Mouse (Mus musculus): ENCODE measurements around the gene Stom. TPM values are rescaled to one million over a fixed set of nuclear protein-coding genes. Genes with fewer than 3 reads are reported as not detected.
A peak's percentile ranks its signal among the peaks of the same experiment; 100 is the strongest.

Stom gene
- polyA plus RNA-seq, 2 experiments: 77.0 to 149 TPM

DNA sequence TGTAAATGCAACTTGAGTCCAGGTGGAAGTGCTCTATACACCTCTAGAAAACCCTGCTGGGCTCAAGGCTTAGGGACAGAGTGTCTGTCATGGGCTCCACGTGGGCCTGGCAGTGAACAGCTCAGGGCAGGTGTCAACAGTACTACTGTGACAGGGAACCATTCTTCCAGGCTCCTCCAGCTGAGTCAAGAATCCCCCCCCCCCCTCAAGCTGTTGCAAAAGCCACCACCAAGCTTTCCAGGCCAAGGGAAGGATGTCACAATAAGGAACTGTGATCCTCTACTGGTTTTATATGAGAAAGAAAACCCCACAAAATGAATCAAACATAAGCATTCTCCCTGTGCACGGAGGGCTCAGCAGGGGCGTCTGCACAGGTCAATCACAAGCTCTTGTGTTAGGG lies 22.5 kb downstream of the Stom start:
- Histone ChIP-seq H3K4me1 (replicated peaks; ENCODE audit: control insufficient read depth in 2 of 2, insufficient read depth in 2 of 2, low read length in 1 of 2) (peaks cover 28 to 29% of the 10 kb centered on the region in 2 experiments), H3K9me3 (ENCODE audit: control insufficient read depth, low read length) (no peaks in the 10 kb centered on the region), H3K4me2 (ENCODE audit: low read depth) (no peak overlapping the region), H3K27ac (no peak overlapping the region), H3K36me3 (replicated peaks; ENCODE audit: control insufficient read depth, insufficient read depth, low read depth) (peaks cover 70% of the 10 kb centered on the region), H3K27me3 (ENCODE audit: control insufficient read depth, insufficient read depth, low read length) (no peaks in the 10 kb centered on the region), H3K9ac (replicated peaks) (no peak overlapping the region), H3K4me3 (ENCODE audit: insufficient read depth in 1 of 2, low read depth in 2 of 2, low read length in 2 of 2) (no peak overlapping the region)
- WGBS (ENCODE audit: insufficient replicate concordance): 76% methylated on average over 3 of the region's 3 CpGs
- ATAC-seq (ENCODE audit: insufficient read depth) (no peak), DNase-seq (ENCODE audit: low read depth in 3 of 3, low spot score in 3 of 3) (no peak)
- TF ChIP-seq CTCF (IDR thresholded peaks at IDR 0.05; ENCODE audit: low read depth) (no peak), EP300 (IDR thresholded peaks at IDR 0.05; ENCODE audit: low read depth) (no peak)

DNA sequence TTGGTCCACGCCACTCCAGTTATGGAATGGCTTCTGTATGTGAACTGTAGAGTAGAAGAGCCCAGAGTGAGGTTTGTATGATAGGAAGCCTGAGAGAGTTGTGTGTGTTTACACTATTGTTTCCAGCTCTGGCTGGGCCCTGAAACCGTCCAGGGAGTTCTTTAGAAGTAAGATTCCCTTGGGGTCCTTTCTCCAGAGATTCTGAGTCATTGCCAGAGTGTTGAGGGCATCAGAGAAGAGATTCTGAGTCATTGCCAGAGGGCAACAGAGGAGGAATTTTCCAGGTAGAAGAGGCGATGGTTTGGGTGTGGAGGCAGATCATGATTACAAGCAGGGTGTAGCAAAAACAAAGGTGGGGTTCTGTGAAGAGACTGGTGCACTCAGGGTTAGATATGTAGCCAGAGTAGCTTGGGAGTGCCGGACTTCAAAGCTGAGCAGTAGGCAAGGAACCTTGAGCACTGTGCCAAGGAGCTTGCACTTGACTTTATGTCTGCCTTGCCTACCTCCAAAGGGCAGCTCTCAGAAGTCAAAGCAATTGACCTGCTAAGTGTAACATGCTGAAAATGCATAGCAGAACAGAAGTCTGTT lies 26.8 kb downstream of the Stom start:
- Histone ChIP-seq H3K27me3 (ENCODE audit: control insufficient read depth, insufficient read depth, low read length) (no peaks in the 10 kb centered on the region), H3K36me3 (replicated peaks; ENCODE audit: control insufficient read depth, insufficient read depth, low read depth) (peaks cover 27% of the 10 kb centered on the region), H3K4me2 (ENCODE audit: low read depth) (no peak overlapping the region), H3K27ac (no peak overlapping the region), H3K4me3 (ENCODE audit: insufficient read depth in 1 of 2, low read depth in 2 of 2, low read length in 2 of 2) (no peak overlapping the region), H3K9ac (replicated peaks) (no peak overlapping the region), H3K4me1 (replicated peaks; ENCODE audit: control insufficient read depth in 2 of 2, insufficient read depth in 2 of 2, low read length in 1 of 2) (peaks cover 5 to 7% of the 10 kb centered on the region in 2 experiments), H3K9me3 (ENCODE audit: control insufficient read depth, low read length) (no peaks in the 10 kb centered on the region)
- no peak for DNase-seq (ENCODE audit: low read depth in 3 of 3, low spot score in 3 of 3)
- TF ChIP-seq EP300 (IDR thresholded peaks at IDR 0.05; ENCODE audit: low read depth) (no peak), CTCF (IDR thresholded peaks at IDR 0.05; ENCODE audit: low read depth) (no peak)
- 55% methylated on average over 4 of the region's 4 CpGs for WGBS (ENCODE audit: insufficient replicate concordance)
- no peak for ATAC-seq (ENCODE audit: insufficient read depth)

DNA sequence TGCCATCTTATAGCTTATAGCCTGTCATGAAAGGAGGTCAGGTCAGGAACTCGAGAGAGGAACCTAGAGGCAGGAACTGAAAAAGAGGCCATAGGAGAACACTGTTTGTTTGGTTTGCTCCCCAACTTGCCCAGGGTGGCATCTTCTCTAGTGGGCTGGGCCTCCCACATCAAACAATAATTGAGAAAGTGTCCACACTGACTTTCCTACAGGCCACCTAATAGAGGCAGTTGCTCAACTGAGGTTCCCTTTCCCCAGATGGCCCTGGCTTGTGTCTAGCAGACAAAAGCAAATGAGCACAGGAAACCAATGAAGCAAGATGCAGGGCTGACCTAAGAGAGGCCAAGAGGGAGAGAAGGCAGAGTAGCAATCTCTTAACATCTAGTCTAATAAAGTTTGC lies 28.6 kb downstream of the Stom start:
- H3K4me2 ChIP-seq (ENCODE audit: low read depth): no peak overlapping the region
- H3K27me3 ChIP-seq (ENCODE audit: control insufficient read depth, insufficient read depth, low read length): no peaks in the 10 kb centered on the region
- ATAC-seq (ENCODE audit: insufficient read depth) (no peak), DNase-seq (ENCODE audit: low read depth in 3 of 3, low spot score in 3 of 3) (no peak)
- peaks cover 8% of the 10 kb centered on the region for H3K36me3 ChIP-seq (replicated peaks; ENCODE audit: control insufficient read depth, insufficient read depth, low read depth)
- H3K9me3 ChIP-seq (ENCODE audit: control insufficient read depth, low read length): no peaks in the 10 kb centered on the region
- H3K9ac ChIP-seq (replicated peaks): no peak overlapping the region
- WGBS (ENCODE audit: insufficient replicate concordance): 50% methylated on average over 1 of the region's 1 CpGs
- no peak overlapping the region for H3K27ac ChIP-seq
- no peak overlapping the region for H3K4me3 ChIP-seq (ENCODE audit: insufficient read depth in 1 of 2, low read depth in 2 of 2, low read length in 2 of 2)
- peaks cover 5 to 7% of the 10 kb centered on the region in 2 experiments for H3K4me1 ChIP-seq (replicated peaks; ENCODE audit: control insufficient read depth in 2 of 2, insufficient read depth in 2 of 2, low read length in 1 of 2)
- no peak for TF ChIP-seq EP300 (IDR thresholded peaks at IDR 0.05; ENCODE audit: low read depth)
- no peak for TF ChIP-seq CTCF (IDR thresholded peaks at IDR 0.05; ENCODE audit: low read depth)

DNA sequence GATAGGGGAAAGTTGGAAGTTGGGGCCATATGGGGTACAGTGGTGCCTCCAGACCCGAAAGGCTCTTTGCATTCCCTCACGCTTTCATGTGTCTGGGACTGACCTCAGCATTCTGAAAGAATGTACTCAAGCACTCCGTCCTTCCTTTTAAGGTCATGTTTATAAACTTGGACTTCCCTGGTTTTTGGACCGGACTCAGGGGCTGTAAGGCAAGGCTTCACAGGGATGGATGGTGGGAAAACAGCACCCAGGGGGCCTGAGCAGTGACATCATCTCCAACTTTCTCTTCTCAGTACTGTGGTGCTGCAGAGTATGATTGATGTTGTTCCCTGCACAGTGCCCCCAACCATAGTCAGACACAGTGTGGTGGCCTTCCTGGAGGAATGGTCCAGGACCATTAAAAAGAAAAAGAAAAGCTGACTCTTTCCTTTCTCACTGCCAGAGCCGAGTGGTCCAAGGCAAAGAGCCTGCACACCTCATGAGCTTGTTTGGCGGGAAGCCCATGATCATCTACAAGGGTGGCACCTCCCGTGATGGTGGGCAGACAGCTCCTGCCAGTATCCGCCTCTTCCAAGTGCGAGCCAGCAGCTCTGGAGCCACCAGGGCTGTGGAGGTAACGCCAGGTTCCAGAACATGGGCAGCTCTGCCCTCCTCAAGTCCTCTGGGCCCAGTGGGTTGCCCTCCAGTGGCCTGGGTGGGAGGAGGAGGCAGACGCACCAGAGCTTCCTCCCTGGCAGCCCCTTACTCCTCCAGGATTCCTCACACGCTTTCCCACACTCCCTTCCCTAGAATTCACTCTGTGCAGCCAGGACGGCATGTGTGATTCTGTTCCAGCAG lies 34.5 kb downstream of the Stom start:
- Histone ChIP-seq H3K4me3 (ENCODE audit: insufficient read depth in 1 of 2, low read depth in 2 of 2, low read length in 2 of 2) (no peak overlapping the region), H3K36me3 (replicated peaks; ENCODE audit: control insufficient read depth, insufficient read depth, low read depth) (no peaks in the 10 kb centered on the region), H3K9ac (replicated peaks) (no peak overlapping the region), H3K27ac (no peak overlapping the region), H3K4me1 (replicated peaks; ENCODE audit: control insufficient read depth in 2 of 2, insufficient read depth in 2 of 2, low read length in 1 of 2) (peaks cover 5 to 10% of the 10 kb centered on the region in 2 experiments; a peak in 3 of 4 replicates), H3K9me3 (ENCODE audit: control insufficient read depth, low read length) (no peaks in the 10 kb centered on the region), H3K4me2 (ENCODE audit: low read depth) (no peak overlapping the region), H3K27me3 (ENCODE audit: control insufficient read depth, insufficient read depth, low read length) (no peaks in the 10 kb centered on the region)
- TF ChIP-seq CTCF (IDR thresholded peaks at IDR 0.05; ENCODE audit: low read depth): no peak
- no peak for TF ChIP-seq EP300 (IDR thresholded peaks at IDR 0.05; ENCODE audit: low read depth)
- WGBS (ENCODE audit: insufficient replicate concordance): 73% methylated on average over 13 of the region's 13 CpGs
- no peak for DNase-seq (ENCODE audit: low read depth in 3 of 3, low spot score in 3 of 3)
- ATAC-seq (ENCODE audit: insufficient read depth): no peak

DNA sequence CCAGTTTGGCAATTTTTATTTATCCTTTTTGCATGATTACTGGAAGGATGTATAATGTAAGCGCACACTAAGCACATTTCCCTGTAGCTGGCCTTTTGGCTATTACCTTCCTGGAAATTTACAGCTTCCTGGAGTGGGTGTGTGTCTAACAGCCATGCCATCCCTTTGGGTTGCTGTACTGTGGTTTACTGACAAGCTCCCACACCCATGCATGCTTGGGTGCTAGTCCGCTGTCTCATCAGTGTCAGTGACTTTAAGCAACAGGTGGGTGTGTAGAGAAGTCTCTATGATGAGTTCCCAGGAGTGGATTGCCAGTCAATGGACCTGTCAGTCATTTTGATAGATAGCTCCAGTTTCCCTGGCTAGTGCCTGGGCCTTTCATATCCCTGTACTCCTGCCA lies 37.3 kb downstream of the Stom start:
- H3K4me1 ChIP-seq (replicated peaks; ENCODE audit: control insufficient read depth in 2 of 2, insufficient read depth in 2 of 2, low read length in 1 of 2): peaks cover 5 to 10% of the 10 kb centered on the region in 2 experiments; a peak in 3 of 4 replicates
- ATAC-seq (ENCODE audit: insufficient read depth) (0 out of 2 replicates have a peak, but pooled peaks have one; percentile 22), DNase-seq (ENCODE audit: low read depth in 3 of 3, low spot score in 3 of 3) (no peak)
- no peaks in the 10 kb centered on the region for H3K27me3 ChIP-seq (ENCODE audit: control insufficient read depth, insufficient read depth, low read length)
- H3K27ac ChIP-seq: no peak overlapping the region
- 41% methylated on average over 2 of the region's 2 CpGs for WGBS (ENCODE audit: insufficient replicate concordance)
- H3K36me3 ChIP-seq (replicated peaks; ENCODE audit: control insufficient read depth, insufficient read depth, low read depth): no peaks in the 10 kb centered on the region
- no peaks in the 10 kb centered on the region for H3K9me3 ChIP-seq (ENCODE audit: control insufficient read depth, low read length)
- 0 out of 2 replicates have a peak overlapping the region, but pooled peaks have one; percentile 5 for H3K9ac ChIP-seq (replicated peaks)
- H3K4me2 ChIP-seq (ENCODE audit: low read depth): no peak overlapping the region
- H3K4me3 ChIP-seq (ENCODE audit: insufficient read depth in 1 of 2, low read depth in 2 of 2, low read length in 2 of 2): no peak overlapping the region
- TF ChIP-seq CTCF (IDR thresholded peaks at IDR 0.05; ENCODE audit: low read depth): no peak
- TF ChIP-seq EP300 (IDR thresholded peaks at IDR 0.05; ENCODE audit: low read depth): no peak

Measured in liver, embryonic 14.5 days (tissue).